ENCODE assay signal across 14 mouse cellular contexts in the genomic region with DNA sequence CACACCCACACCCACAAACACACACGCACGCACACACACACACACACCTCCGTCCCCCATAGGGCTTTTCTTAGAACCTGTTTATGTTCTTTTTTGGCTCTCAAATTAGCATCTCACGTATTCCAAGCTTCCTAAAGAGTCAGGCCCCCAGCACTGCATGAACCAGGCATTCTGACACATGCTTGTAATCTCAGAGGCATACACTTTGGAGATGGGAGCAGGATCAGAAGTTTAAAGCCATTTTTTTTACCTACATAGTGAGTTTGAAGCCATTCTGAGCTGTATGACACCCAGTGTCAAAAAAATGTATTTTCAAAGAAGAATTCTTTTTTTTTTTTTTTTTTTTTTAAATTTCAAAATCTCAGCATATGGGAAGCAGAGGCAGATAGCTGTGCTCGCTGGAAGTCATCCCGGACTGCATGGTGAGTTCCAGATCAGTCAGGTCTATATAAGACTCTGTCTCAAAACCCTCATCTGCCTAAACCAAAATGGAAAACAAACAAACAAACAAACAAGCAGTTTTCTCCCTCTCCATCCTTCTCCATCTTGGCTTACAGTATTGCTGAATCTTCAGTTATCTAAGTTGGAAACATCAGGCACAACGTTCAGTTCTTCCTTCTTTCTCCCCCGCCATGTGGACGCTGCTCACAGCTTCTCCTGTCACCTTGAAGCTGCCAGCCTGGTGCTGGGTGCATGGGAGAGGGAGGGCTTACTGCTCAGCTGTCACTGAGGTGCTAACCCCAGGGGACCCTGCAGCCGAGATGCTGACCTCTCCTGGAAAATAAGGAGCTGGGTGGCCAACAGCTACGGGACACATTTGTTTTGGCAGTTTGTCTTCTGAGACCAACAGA.
"Had no signal": no experiment of that assay in that cellular context is flagged by ENCODE, and none has a peak within 500 bp of the region (broad histone marks: within the 10 kb centered on the region; RNA-seq: fewer than 3 reads in every experiment).

No protein-coding gene starts in this region.

- H3K36me3 ChIP-seq: limb, embryonic 10.5 days; liver, embryonic 15.5 days; midbrain, embryonic 15.5 days; neural tube, embryonic 13.5 days had no signal

- H3K9me3 ChIP-seq: limb, embryonic 10.5 days; liver, embryonic 15.5 days; midbrain, embryonic 15.5 days; neural tube, embryonic 13.5 days had no signal

- H3K4me1 ChIP-seq: limb, embryonic 10.5 days; liver, embryonic 15.5 days; midbrain, embryonic 15.5 days; neural tube, embryonic 13.5 days had no signal

- DNase-seq: kidney, adult 8-10 months; kidney, postnatal 36 days; lung, adult 2 months; lung, postnatal 36 days; retina, postnatal 1 day; thymus, adult 18-20 months; thymus, postnatal 14 days had no signal

- H3K27me3 ChIP-seq: liver, embryonic 15.5 days; midbrain, embryonic 15.5 days; neural tube, embryonic 13.5 days had no signal

- ATAC-seq: intestine, postnatal 0 days; lung, postnatal 0 days; midbrain, embryonic 15.5 days had no signal

- H3K27ac ChIP-seq: limb, embryonic 10.5 days; liver, embryonic 15.5 days; midbrain, embryonic 15.5 days; neural tube, embryonic 13.5 days had no signal

- H3K9ac ChIP-seq: liver, embryonic 15.5 days; midbrain, embryonic 15.5 days; neural tube, embryonic 13.5 days had no signal

- H3K4me2 ChIP-seq: liver, embryonic 11.5 days; liver, embryonic 15.5 days; midbrain, embryonic 15.5 days; neural tube, embryonic 13.5 days had no signal

- H3K4me3 ChIP-seq: limb, embryonic 10.5 days; liver, embryonic 15.5 days; midbrain, embryonic 15.5 days; neural tube, embryonic 13.5 days had no signal
